Mouse (Mus musculus): ENCODE measurements at regions not wholly inside any gene's neighbourhood (a gene's known extent, or its start where the extent isn't known, plus 50 kb on each side); places are given as distances from the start of the nearest gene placed in this dataset.
A peak's percentile ranks its signal among the peaks of the same experiment; 100 is the strongest.

- peaks cover 2% of the 10 kb centered on the region; the same call in 1 of the 2 replicates for H3K36me3 ChIP-seq (ENCODE audit: control insufficient read depth, insufficient read depth, low read length, poor library complexity, severe bottlenecking)
- H3K9ac ChIP-seq (ENCODE audit: insufficient read depth, low read depth, low read length, poor library complexity, severe bottlenecking) = no peak overlapping the region
- no peaks in the 10 kb centered on the region for H3K4me1 ChIP-seq (ENCODE audit: control insufficient read depth in 2 of 2, insufficient read depth in 2 of 2, low read length in 2 of 2, poor library complexity in 1 of 2)
- H3K9me3 ChIP-seq (ENCODE audit: control insufficient read depth, insufficient read depth, low read depth, low read length) = peaks cover 12% of the 10 kb centered on the region
- in situ Hi-C loops (cut with MboI; ENCODE audit: low sequenced_read_pairs in 2 of 2, unreplicated experiment in 2 of 2) = no loop called here
- H3K27ac ChIP-seq (ENCODE audit: insufficient read depth, low read depth, low read length, poor library complexity, severe bottlenecking) = no peak overlapping the region
- TF ChIP-seq HCFC1 (IDR thresholded peaks at IDR 0.05; ENCODE audit: borderline replicate concordance, insufficient read depth, low read length) = no peak
- no peak for TF ChIP-seq ZC3H11A (IDR thresholded peaks at IDR 0.05; ENCODE audit: borderline replicate concordance, low read depth, low read length)
- TF ChIP-seq CHD2 (IDR thresholded peaks at IDR 0.05; ENCODE audit: low read depth, low read length) = no peak
- no peak for TF ChIP-seq MAFK (IDR thresholded peaks at IDR 0.05; ENCODE audit: insufficient read depth, low read depth, low read length)
- no peak for TF ChIP-seq ZNF384 (IDR thresholded peaks at IDR 0.05; ENCODE audit: low read depth, low read length)
- no peak overlapping the region for H3K4me3 ChIP-seq (ENCODE audit: insufficient read depth in 1 of 2, low read depth in 1 of 2, low read length in 2 of 2, poor library complexity in 1 of 2, severe bottlenecking in 1 of 2)
- no peak for DNase-seq (ENCODE audit: low read depth, low spot score)
Measured at GRCm38 (mm10) chr11:6785471-6785870, 52.0 kb downstream of the Gm11983 start.

- Histone ChIP-seq H3K4me3 (ENCODE audit: insufficient read depth in 1 of 2, low read depth in 1 of 2, low read length in 2 of 2, poor library complexity in 1 of 2, severe bottlenecking in 1 of 2) (no peak overlapping the region), H3K36me3 (ENCODE audit: control insufficient read depth, insufficient read depth, low read length, poor library complexity, severe bottlenecking) (0 out of 2 replicates have a peak, but pooled peaks cover 1% of the 10 kb centered on the region), H3K9me3 (ENCODE audit: control insufficient read depth, insufficient read depth, low read depth, low read length) (peaks cover 7% of the 10 kb centered on the region), H3K9ac (ENCODE audit: insufficient read depth, low read depth, low read length, poor library complexity, severe bottlenecking) (no peak overlapping the region), H3K27ac (ENCODE audit: insufficient read depth, low read depth, low read length, poor library complexity, severe bottlenecking) (no peak overlapping the region), H3K4me1 (ENCODE audit: control insufficient read depth in 2 of 2, insufficient read depth in 2 of 2, low read length in 2 of 2, poor library complexity in 1 of 2) (peaks cover 0 to 9% of the 10 kb centered on the region in 2 experiments; a peak in 2 of 4 replicates)
- in situ Hi-C loops (cut with MboI; ENCODE audit: low sequenced_read_pairs in 2 of 2, unreplicated experiment in 2 of 2) = no loop called here
- no peak for DNase-seq (ENCODE audit: low read depth, low spot score)
- TF ChIP-seq CHD2 (IDR thresholded peaks at IDR 0.05; ENCODE audit: low read depth, low read length) (no peak), HCFC1 (IDR thresholded peaks at IDR 0.05; ENCODE audit: borderline replicate concordance, insufficient read depth, low read length) (no peak), ZNF384 (IDR thresholded peaks at IDR 0.05; ENCODE audit: low read depth, low read length) (no peak), MAFK (IDR thresholded peaks at IDR 0.05; ENCODE audit: insufficient read depth, low read depth, low read length) (no peak)
Measured at GRCm38 (mm10) chr11:6782826-6783225, 54.6 kb downstream of the Gm11983 start.

GRCm38 (mm10) chr11:6779752-6780151, 57.7 kb downstream of the Gm11983 start:
- H3K9ac ChIP-seq (ENCODE audit: insufficient read depth, low read depth, low read length, poor library complexity, severe bottlenecking) = no peak overlapping the region
- no peak overlapping the region for H3K4me3 ChIP-seq (ENCODE audit: insufficient read depth in 1 of 2, low read depth in 1 of 2, low read length in 2 of 2, poor library complexity in 1 of 2, severe bottlenecking in 1 of 2)
- 0 out of 2 replicates have a peak, but pooled peaks cover 1% of the 10 kb centered on the region for H3K36me3 ChIP-seq (ENCODE audit: control insufficient read depth, insufficient read depth, low read length, poor library complexity, severe bottlenecking)
- TF ChIP-seq MAFK (IDR thresholded peaks at IDR 0.05; ENCODE audit: insufficient read depth, low read depth, low read length) (peak; percentile 70), CHD2 (IDR thresholded peaks at IDR 0.05; ENCODE audit: low read depth, low read length) (no peak)
- peaks cover 0 to 9% of the 10 kb centered on the region in 2 experiments; a peak in 2 of 4 replicates for H3K4me1 ChIP-seq (ENCODE audit: control insufficient read depth in 2 of 2, insufficient read depth in 2 of 2, low read length in 2 of 2, poor library complexity in 1 of 2)
- no peaks in the 10 kb centered on the region for H3K9me3 ChIP-seq (ENCODE audit: control insufficient read depth, insufficient read depth, low read depth, low read length)
- DNase-seq (ENCODE audit: low read depth, low spot score) = no peak
- in situ Hi-C loops (cut with MboI; ENCODE audit: low sequenced_read_pairs in 2 of 2, unreplicated experiment in 2 of 2) = no loop called here
- H3K27ac ChIP-seq (ENCODE audit: insufficient read depth, low read depth, low read length, poor library complexity, severe bottlenecking) = peak overlapping the region; percentile 25; the same call in 1 of the 2 replicates

GRCm38 (mm10) chr11:6778596-6779360, 58.7 kb downstream of the Gm11983 start:
- no peaks in the 10 kb centered on the region for H3K9me3 ChIP-seq (ENCODE audit: control insufficient read depth, insufficient read depth, low read depth, low read length)
- H3K36me3 ChIP-seq (ENCODE audit: control insufficient read depth, insufficient read depth, low read length, poor library complexity, severe bottlenecking) = 0 out of 2 replicates have a peak, but pooled peaks cover 1% of the 10 kb centered on the region
- peak overlapping the region; percentile 81; the same call in 1 of the 2 replicates for H3K27ac ChIP-seq (ENCODE audit: insufficient read depth, low read depth, low read length, poor library complexity, severe bottlenecking)
- peak; percentile 79 for DNase-seq (ENCODE audit: low read depth, low spot score)
- TF ChIP-seq ZNF384 (IDR thresholded peaks at IDR 0.05; ENCODE audit: low read depth, low read length) = no peak
- TF ChIP-seq ZC3H11A (IDR thresholded peaks at IDR 0.05; ENCODE audit: borderline replicate concordance, low read depth, low read length) = no peak
- TF ChIP-seq CHD2 (IDR thresholded peaks at IDR 0.05; ENCODE audit: low read depth, low read length) = peak; percentile 41; the same call in 1 of the 2 replicates
- 0 out of 2 replicates have a peak, but pooled peaks have one; percentile 23 for TF ChIP-seq MAFK (IDR thresholded peaks at IDR 0.05; ENCODE audit: insufficient read depth, low read depth, low read length)
- no peak for TF ChIP-seq HCFC1 (IDR thresholded peaks at IDR 0.05; ENCODE audit: borderline replicate concordance, insufficient read depth, low read length)
- H3K4me1 ChIP-seq (ENCODE audit: control insufficient read depth in 2 of 2, insufficient read depth in 2 of 2, low read length in 2 of 2, poor library complexity in 1 of 2) = peaks cover 0 to 9% of the 10 kb centered on the region in 2 experiments; a peak in 2 of 4 replicates
- H3K9ac ChIP-seq (ENCODE audit: insufficient read depth, low read depth, low read length, poor library complexity, severe bottlenecking) = no peak overlapping the region
- H3K4me3 ChIP-seq (ENCODE audit: insufficient read depth in 1 of 2, low read depth in 1 of 2, low read length in 2 of 2, poor library complexity in 1 of 2, severe bottlenecking in 1 of 2) = no peak overlapping the region
- in situ Hi-C loops (cut with MboI; ENCODE audit: low sequenced_read_pairs in 2 of 2, unreplicated experiment in 2 of 2) = no loop called here

Measured in ES-E14 (cell line).